Mouse (Mus musculus): ENCODE data around the gene Cmtm8.

DNA sequence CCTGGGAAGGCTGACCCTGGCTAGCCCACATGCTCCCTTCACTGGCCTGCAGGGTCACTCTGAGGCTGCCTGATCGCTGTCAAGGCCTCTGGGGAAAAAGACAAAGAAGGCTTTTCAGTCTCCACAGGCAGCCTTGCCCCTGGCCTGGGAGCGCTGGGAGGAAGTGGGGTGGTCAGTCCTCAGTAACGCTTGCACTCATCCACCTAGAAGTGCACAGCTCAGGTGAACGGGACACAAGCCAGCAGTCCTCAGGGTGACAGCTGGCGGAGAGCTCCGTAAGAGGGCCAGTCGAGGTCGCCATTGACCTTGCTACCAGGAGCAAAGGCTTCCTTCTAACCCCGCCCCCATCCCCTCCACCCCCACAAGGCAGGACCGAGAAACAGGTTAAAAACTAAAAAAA lies 75.9 kb downstream of the Cmtm8 start:
- TF ChIP-seq CTCF (IDR thresholded peaks at IDR 0.05; ENCODE audit: insufficient read depth, low read length) (no peak), POLR2A (IDR thresholded peaks at IDR 0.05; ENCODE audit: borderline replicate concordance, extremely low read depth, low read depth, low read length) (no peak)

Measured in lung, adult 2 months (tissue).